Mouse (Mus musculus): Measurements from ENCODE around the gene Atp6v0a1. TPM values are rescaled to one million over a fixed set of nuclear protein-coding genes. Genes with fewer than 3 reads are reported as not detected.

Atp6v0a1 gene
- 100 to 1,000 TPM; 457 to 476 TPM for total RNA-seq (2021)
- long read RNA-seq, experiment 1, full-length matches to known transcripts: 36 of 127 reads
- long read RNA-seq, experiment 1, partial matches to known transcripts: 18 of 127 reads
- long read RNA-seq, experiment 1, other reads (novel, unspliced or antisense): 73 of 127 reads
- long read RNA-seq, experiment 2, full-length matches to known transcripts: 58 of 160 reads
- long read RNA-seq, experiment 2, partial matches to known transcripts: 21 of 160 reads
- long read RNA-seq, experiment 2, other reads (novel, unspliced or antisense): 81 of 160 reads

DNA sequence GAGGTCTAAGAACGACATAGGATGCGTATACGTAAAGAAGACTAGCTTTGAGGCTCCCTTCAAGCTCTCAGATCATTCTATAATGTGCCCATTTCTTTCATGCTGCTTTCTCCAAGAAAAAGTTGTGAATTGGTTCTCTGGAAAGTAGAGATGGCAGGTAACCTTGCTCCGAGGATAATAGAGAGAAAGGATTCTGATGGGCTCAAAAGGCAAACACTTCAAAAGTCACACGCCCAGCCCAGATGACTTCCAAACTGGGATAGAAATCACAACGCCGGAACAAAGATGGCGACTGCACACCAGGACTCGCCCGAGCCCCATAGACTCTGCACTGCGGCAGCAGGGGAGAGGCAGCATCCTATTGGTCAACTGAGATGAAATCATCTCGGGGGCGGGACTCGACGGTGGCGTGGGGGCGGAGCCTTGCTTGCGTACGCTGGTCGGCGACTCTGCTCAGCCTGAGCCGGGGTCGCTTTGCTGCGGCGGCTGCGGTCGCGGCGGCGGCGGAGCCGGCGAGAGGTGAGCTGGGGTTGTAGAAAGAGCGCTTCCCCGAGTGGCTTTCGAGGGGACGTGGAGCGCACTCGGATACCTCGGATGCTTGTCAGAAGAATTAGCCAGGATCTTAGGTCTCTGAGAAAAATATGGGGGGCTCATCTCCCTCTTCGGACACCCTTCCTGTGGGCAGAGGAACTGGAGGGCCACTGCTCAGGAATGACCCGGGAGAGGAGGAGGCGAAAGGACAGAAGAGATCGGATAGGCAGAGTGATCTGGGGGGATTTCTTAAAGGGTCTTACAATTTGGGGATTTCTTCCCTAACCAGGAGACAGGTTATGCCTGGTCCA, at the start of gene Atp6v0a1:
TSS of gene Atp6v0a1 (plus strand) at position 407 of the 842 bp plus-strand sequence.
- peak; percentile 98 for DNase-seq (ENCODE audit: low spot score in 2 of 2)
- no peak for TF ChIP-seq CTCF (conservative IDR thresholded peaks at IDR 0.05)
- H3K4me3 ChIP-seq: peak within 1 kb of the TSS; percentile 87
- H3K27ac ChIP-seq: peak within 1 kb of the TSS; percentile 95

GRCm38 (mm10) chr11:100959464-100959810, 49.8 kb upstream of the Atp6v0a1 start:
- Histone ChIP-seq H3K4me3 (no peak overlapping the region; the same call in 1 of the 2 replicates), H3K27ac (no peak overlapping the region)
- peak; percentile 87 for TF ChIP-seq CTCF (conservative IDR thresholded peaks at IDR 0.05)
- DNase-seq (ENCODE audit: low spot score in 2 of 2): peak in 1 of 2 experiments; percentile 62

DNA sequence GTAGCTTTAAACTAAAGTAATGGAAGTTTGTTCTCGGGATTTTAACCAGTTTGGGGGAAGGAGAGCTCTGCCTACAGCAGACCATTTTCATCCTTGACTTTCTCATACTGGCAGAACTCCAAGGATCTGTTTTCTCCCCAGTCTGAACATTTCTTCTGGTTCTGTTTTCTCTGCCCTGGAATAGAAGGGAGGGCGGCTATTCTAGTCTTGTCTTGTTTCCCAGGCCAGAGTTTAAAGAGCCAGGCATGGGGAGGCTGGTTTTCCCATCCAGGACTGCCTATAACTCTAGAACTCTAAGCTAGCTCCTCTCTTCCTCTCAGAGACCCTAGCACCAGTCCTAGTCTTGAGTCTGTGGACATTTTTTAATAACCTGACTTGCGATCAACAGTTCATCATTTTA, 49.4 kb upstream of the Atp6v0a1 start:
- Histone ChIP-seq H3K4me3 (no peak overlapping the region), H3K27ac (peak overlapping the region; percentile 32; the same call in 1 of the 2 replicates)
- TF ChIP-seq CTCF (conservative IDR thresholded peaks at IDR 0.05): no peak
- no peak for DNase-seq (ENCODE audit: low spot score in 2 of 2)

GRCm38 (mm10) chr11:100960540-100960939, 48.7 kb upstream of the Atp6v0a1 start:
- Histone ChIP-seq H3K27ac (no peak overlapping the region), H3K4me3 (no peak overlapping the region)
- DNase-seq (ENCODE audit: low spot score in 2 of 2): no peak
- TF ChIP-seq CTCF (conservative IDR thresholded peaks at IDR 0.05): no peak

DNA sequence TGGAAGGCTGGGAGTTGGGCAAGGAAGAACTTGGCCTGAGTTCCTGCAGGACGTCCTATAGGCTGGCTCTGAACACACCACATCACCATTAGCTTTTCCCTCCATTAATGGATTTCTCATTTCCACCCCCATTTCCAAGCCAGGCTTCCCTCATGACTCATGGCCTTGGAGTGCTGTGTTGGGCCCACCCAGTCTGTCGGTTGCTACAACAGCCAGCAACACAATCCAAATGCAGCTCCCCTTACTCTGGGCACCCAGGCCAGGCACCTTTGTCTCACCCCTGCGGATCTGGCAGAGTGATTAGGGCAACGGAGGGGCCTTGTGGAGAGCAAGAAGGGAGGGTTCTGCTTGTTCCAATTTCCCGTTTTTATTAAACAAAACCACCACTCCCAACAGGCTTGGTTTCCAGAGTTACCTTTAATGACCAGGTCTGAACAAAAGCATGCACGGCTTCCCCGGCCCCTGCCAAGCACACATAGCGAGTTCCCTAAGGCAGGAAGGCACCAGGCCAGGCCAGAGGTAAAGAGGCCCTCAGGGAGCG, 46.8 kb upstream of the Atp6v0a1 start:
- TF ChIP-seq CTCF (conservative IDR thresholded peaks at IDR 0.05): no peak
- no peak for DNase-seq (ENCODE audit: low spot score in 2 of 2)
- Histone ChIP-seq H3K27ac (peak overlapping the region; percentile 36; the same call in 1 of the 2 replicates), H3K4me3 (no peak overlapping the region)

- no peak for TF ChIP-seq CTCF (conservative IDR thresholded peaks at IDR 0.05)
- no peak overlapping the region; the same call in 1 of the 2 replicates for H3K27ac ChIP-seq
- DNase-seq (ENCODE audit: low spot score in 2 of 2): no peak
- H3K4me3 ChIP-seq: no peak overlapping the region
Measured at GRCm38 (mm10) chr11:100963647-100964046, 45.6 kb upstream of the Atp6v0a1 start.

- Histone ChIP-seq H3K4me3 (no peak overlapping the region), H3K27ac (no peak overlapping the region)
- DNase-seq (ENCODE audit: low spot score in 2 of 2): no peak
- TF ChIP-seq CTCF (conservative IDR thresholded peaks at IDR 0.05): no peak
Measured at GRCm38 (mm10) chr11:100964180-100964579, 45.1 kb upstream of the Atp6v0a1 start.

DNA sequence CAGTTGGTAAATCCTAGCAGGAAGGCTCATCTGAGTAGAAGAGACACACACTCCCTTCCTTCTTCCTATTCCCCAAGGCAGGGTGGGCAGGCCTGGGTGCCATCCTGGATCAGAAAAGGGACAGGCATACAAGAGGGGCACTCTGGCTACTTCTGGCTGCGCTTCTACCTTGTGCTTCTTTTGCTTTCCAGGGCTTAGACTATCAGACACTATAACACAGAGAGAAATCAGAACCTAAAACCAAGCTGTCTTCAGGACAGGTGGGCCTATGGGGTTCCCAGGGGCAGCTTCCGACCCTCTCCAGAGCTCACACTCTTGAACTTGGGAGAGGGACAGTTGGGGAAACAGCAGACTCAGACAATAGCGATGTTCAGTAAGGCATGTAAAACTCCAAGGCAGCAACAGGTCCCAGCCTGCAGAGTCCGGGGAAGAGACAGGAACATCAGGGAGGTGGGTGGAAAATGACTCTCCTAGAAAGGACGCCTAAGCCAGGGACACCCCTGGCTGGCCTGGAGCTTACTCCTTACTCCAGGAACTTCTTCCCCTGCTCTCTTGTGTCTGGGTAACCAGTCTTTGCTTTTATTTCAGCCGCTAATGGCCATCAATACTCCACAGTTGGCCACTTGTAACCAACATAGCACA, 44.2 kb upstream of the Atp6v0a1 start:
- TF ChIP-seq CTCF (conservative IDR thresholded peaks at IDR 0.05): no peak
- H3K27ac ChIP-seq: no peak overlapping the region
- no peak overlapping the region for H3K4me3 ChIP-seq
- DNase-seq (ENCODE audit: low spot score in 2 of 2): no peak

DNA sequence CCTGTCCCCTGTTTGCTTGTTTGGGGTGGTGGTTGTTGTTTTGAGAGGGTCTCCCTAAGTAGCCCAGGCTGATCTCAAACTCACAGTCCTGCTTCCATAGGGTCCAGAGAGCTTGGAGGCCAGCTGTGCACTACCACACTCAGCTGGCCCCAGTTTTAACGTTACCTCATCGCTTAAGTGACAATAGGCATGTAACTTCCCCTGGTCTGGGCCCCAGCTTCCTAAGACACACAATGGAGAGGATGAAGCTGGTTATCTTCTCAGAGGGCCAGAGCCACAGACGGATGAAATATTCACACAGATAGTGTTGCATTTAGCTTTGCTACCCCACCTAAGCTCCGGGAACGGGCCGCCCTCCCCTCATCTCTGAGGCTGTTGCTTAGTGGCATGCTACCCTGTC, 43.5 kb upstream of the Atp6v0a1 start:
- no peak for DNase-seq (ENCODE audit: low spot score in 2 of 2)

GRCm38 (mm10) chr11:100967376-100967775, 41.9 kb upstream of the Atp6v0a1 start:
- TF ChIP-seq CTCF (conservative IDR thresholded peaks at IDR 0.05): no peak
- DNase-seq (ENCODE audit: low spot score in 2 of 2): no peak

More for the DNA sequence above, 43.5 kb upstream of the Atp6v0a1 start:
- TF ChIP-seq CTCF (conservative IDR thresholded peaks at IDR 0.05): no peak
- Histone ChIP-seq H3K27ac (no peak overlapping the region), H3K4me3 (no peak overlapping the region)

DNA sequence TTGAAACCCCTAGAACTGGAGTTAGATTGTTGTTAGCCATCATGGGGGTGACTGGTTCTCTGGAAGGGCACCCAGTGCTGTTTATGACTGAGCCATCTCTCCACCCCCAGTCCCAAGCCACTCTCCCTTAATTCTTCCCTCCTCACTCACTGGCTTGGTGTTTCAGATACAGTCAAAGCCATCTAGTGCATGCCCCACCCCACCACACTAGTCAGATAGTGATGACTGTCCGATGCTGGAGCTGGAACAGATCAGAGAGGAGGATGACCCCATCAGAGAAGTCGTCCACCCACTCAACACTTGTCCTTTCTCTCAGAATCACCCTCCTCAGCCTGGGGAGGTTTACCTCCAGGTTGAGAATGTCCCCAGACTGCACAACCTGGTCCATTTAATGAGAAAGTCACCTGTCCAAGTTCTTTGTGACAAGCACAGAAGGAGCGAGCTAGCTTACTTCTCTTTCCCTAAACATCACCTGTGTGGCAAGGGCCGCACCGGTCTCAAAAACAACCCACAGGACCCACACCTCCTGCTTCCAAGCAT, 41.3 kb upstream of the Atp6v0a1 start:
- H3K27ac ChIP-seq: no peak overlapping the region
- no peak for TF ChIP-seq CTCF (conservative IDR thresholded peaks at IDR 0.05)
- no peak for DNase-seq (ENCODE audit: low spot score in 2 of 2)
- peak overlapping the region; percentile 15; the same call in 1 of the 2 replicates for H3K4me3 ChIP-seq

More at GRCm38 (mm10) chr11:100967376-100967775, 41.9 kb upstream of the Atp6v0a1 start:
- H3K27ac ChIP-seq: no peak overlapping the region
- no peak overlapping the region for H3K4me3 ChIP-seq

DNA sequence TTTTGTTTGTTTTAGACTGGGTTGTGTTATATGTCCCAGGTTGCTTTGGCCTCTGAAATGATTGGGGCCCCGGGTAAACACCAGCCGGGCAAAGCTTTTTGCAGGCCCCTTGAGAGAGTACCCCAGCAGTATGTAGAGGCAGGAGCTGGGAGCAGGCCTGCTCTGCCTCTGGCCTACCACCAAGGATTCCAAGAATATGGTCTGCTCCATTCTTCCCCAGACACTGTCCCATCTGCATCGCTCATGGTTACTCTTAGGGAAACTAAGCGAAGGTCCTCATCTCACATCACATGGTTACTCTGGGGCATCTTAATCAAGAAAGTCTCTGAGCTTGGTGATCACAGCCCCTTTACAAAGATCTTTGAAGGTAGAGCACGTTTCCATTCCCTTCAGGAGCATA, 40.8 kb upstream of the Atp6v0a1 start:
- no peak for TF ChIP-seq CTCF (conservative IDR thresholded peaks at IDR 0.05)
- Histone ChIP-seq H3K27ac (no peak overlapping the region), H3K4me3 (peak overlapping the region; percentile 15; the same call in 1 of the 2 replicates)
- DNase-seq (ENCODE audit: low spot score in 2 of 2): no peak

Data from layer of hippocampus, adult 2 months (tissue).